Mouse (Mus musculus) ES-E14 (cell line): ENCODE measurements around the gene Gm20662. TPM values are rescaled to one million over a fixed set of nuclear protein-coding genes. Genes with fewer than 3 reads are reported as not detected.

Experiments
- DNase-seq: peaks from one replicate; pipeline ENCODE4 v3.0.0-alpha.2; 2013; ENCODE audit warnings: low read depth, low spot score
- H3K27ac ChIP-seq: 2 replicates; pipeline ENCODE4 v1.5.1; 2012; ENCODE audit warnings: low read depth, mild to moderate bottlenecking, low read length, moderate library complexity, mixed read lengths; ENCODE audit not compliant: poor library complexity, insufficient read depth, severe bottlenecking
- H3K36me3 ChIP-seq: 2 replicates; pipeline ENCODE4 v1.6.1; 2012; ENCODE audit warnings: mild to moderate bottlenecking, low read length, moderate library complexity, mixed read lengths; ENCODE audit not compliant: control insufficient read depth, poor library complexity, insufficient read depth, severe bottlenecking
- H3K4me1 ChIP-seq, 2 experiments: fragments of 150-350 bp in 1 of 2; sonication (generic) in 1 of 2; 2 replicates each; pipeline ENCODE4 v1.6.1; 2012; ENCODE audit warnings: low read length in 2 of 2, mild to moderate bottlenecking in 1 of 2, mixed read lengths in 1 of 2; ENCODE audit not compliant: control insufficient read depth in 2 of 2, insufficient read depth in 2 of 2, poor library complexity in 1 of 2
- H3K4me3 ChIP-seq, 2 experiments: fragments of 150-350 bp in 1 of 2; sonication (generic) in 1 of 2; 2 replicates each; pipeline ENCODE4 v1.5.1; 2012; ENCODE audit warnings: low read length in 2 of 2, low read depth in 1 of 2, mild to moderate bottlenecking in 1 of 2, mixed read lengths in 1 of 2; ENCODE audit not compliant: insufficient read depth in 1 of 2, poor library complexity in 1 of 2, severe bottlenecking in 1 of 2
- H3K9ac ChIP-seq: 2 replicates; pipeline ENCODE4 v1.6.1; 2012; ENCODE audit warnings: low read depth, mild to moderate bottlenecking, low read length, mixed read lengths; ENCODE audit not compliant: poor library complexity, insufficient read depth, severe bottlenecking
- H3K9me3 ChIP-seq: fragments of 150-350 bp; sonication (generic); 2 replicates; pipeline ENCODE4 v1.6.1; 2012; ENCODE audit warnings: low read depth, mild to moderate bottlenecking, low read length; ENCODE audit not compliant: control insufficient read depth, insufficient read depth
- CHD2 ChIP-seq: IDR thresholded peaks from 2 replicates; pipeline ENCODE4 v1.6.1; 2014; ENCODE audit warnings: mild to moderate bottlenecking, low read depth, low read length, inconsistent platforms
- HCFC1 ChIP-seq: IDR thresholded peaks from 2 replicates; pipeline ENCODE4 v1.6.1; 2012; ENCODE audit warnings: low read length, inconsistent platforms, borderline replicate concordance; ENCODE audit not compliant: insufficient read depth
- MAFK ChIP-seq: IDR thresholded peaks from 2 replicates; pipeline ENCODE4 v1.6.1; 2014; ENCODE audit warnings: mild to moderate bottlenecking, low read depth, low read length, inconsistent platforms; ENCODE audit not compliant: insufficient read depth
- ZC3H11A ChIP-seq: IDR thresholded peaks from 2 replicates; pipeline ENCODE4 v1.6.1; 2012; ENCODE audit warnings: low read depth, mild to moderate bottlenecking, inconsistent platforms, low read length, borderline replicate concordance
- ZNF384 ChIP-seq: IDR thresholded peaks from 2 replicates; pipeline ENCODE4 v1.6.1; 2012; ENCODE audit warnings: low read depth, low read length, inconsistent platforms
- in situ Hi-C, 2 experiments: fragments of 600-800 bp; cut with MboI; formaldehyde crosslinking; loops; one replicate each; pipeline ENCODE4 v1.15.1; 2025; ENCODE audit warnings: low sequenced_read_pairs in 2 of 2, inconsistent platforms in 1 of 2; ENCODE audit not compliant: unreplicated experiment in 2 of 2
- total RNA-seq: library from RNA; depleted of rRNA; stranded (reverse); fragments of 300-350 nt; gene quantifications from 2 replicates; pipeline ENCODE4 v1.2.3, GENCODE M21; 2012

The Gm20662 gene
- total RNA-seq, 1 experiment: 0.45 TPM

DNA sequence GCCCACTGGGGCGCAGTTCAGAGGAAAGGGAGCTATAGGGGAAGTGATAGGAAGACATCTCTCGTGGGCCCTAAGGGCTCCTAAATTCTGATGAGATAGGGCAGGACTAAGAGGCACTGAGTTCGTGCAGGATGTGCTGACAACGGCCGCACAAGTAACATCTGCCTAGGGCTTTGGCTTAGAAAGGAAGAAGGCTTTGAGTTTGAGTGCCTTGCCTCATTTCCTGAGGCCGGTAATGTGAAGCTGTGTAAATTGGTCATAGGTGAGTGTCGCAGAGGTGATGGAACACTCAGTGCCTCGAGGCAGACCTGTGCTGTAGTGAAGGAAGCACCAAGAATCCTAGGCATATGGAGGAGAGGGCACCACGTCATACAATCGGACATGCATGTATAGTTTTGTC, 29.5 kb upstream of the Gm20662 start:
- H3K4me3 ChIP-seq: no peak overlapping the region
- in situ Hi-C loops: no loop called here
- no peak for TF ChIP-seq ZC3H11A
- TF ChIP-seq HCFC1: no peak
- TF ChIP-seq ZNF384: no peak
- TF ChIP-seq CHD2: no peak
- TF ChIP-seq MAFK: no peak
- H3K27ac ChIP-seq: no peak overlapping the region
- no peak overlapping the region for H3K9ac ChIP-seq
- no peaks in the 10 kb centered on the region for H3K9me3 ChIP-seq
- peaks cover 53% of the 10 kb centered on the region for H3K36me3 ChIP-seq
- DNase-seq: no peak
- peaks cover 2 to 8% of the 10 kb centered on the region in 2 experiments; a peak in 3 of 4 replicates for H3K4me1 ChIP-seq

DNA sequence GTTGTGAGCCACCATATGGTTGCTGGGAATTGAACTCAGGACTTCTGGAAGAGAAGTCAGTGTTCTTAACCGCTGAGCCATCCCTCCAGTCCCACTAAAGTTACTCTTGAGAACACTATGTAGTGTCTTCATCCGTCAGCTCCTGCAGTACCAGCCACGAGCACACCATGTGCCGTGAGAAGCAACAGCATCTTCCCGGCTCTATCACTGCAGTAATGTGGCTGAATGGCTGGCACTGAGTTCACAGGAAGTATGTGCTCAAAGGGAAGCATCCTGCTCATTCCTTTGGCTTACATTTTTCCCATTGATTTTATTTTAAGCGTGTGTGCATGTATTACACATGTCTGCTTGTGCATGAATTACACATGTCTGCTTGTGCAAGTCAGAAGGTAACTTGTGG, 28.7 kb upstream of the Gm20662 start:
- no peak for DNase-seq
- H3K27ac ChIP-seq: no peak overlapping the region
- no peak overlapping the region for H3K9ac ChIP-seq
- no peaks in the 10 kb centered on the region for H3K9me3 ChIP-seq
- in situ Hi-C loops: no loop called here
- H3K4me3 ChIP-seq: no peak overlapping the region
- H3K36me3 ChIP-seq: peaks cover 47% of the 10 kb centered on the region
- TF ChIP-seq ZC3H11A (no peak), CHD2 (no peak), ZNF384 (no peak), MAFK (no peak), HCFC1 (no peak)
- H3K4me1 ChIP-seq: peaks cover 0 to 8% of the 10 kb centered on the region in 2 experiments; a peak in 2 of 4 replicates

DNA sequence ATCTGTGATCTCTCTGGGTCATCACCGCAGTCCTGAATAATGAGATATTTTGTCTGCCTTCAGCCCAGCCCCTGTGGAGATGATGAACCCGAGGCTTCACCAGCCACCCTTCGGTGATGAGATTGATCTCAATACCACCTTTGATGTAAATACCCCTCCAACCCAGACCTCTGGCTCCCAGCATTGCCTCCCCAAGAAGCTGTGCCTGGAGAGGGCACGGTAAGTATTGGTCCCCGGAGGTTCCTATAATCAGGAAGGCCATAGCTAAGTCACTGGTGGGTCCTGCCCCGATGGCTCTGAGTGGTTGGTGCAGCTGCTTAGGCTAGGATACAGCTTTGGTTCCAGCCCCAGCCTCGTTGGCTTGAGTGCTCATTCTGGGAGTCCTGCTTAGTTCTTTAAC, 27.6 kb upstream of the Gm20662 start:
- no peak overlapping the region for H3K9ac ChIP-seq
- in situ Hi-C loops: no loop called here

DNA sequence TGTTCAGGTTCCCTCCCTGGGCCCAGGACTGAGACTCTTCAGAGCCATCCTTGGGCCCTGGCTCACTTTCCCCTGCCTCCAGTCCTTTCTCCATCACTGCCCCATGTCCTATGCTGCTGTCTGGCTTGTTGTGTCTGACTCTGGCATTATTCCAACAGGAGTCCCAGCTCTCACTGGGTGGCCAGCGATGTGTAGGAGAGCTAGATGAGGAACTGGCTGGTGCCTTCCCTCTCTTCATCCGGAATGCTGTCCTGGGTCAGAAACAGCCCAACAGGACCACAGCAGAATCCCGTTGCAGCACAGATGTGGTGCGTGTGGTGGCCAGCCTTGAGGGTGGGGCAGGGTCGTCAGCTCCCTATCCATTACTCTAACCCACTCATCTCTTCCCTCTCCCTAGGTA, 25.8 kb upstream of the Gm20662 start:
- DNase-seq: no peak
- Histone ChIP-seq H3K36me3 (peaks cover 29% of the 10 kb centered on the region), H3K4me3 (no peak overlapping the region), H3K27ac (no peak overlapping the region), H3K4me1 (peaks cover 0 to 8% of the 10 kb centered on the region in 2 experiments; a peak in 1 of 4 replicates), H3K9ac (no peak overlapping the region), H3K9me3 (no peaks in the 10 kb centered on the region)
- TF ChIP-seq HCFC1 (no peak), CHD2 (no peak), MAFK (no peak), ZNF384 (no peak), ZC3H11A (no peak)
- in situ Hi-C loops: no loop called here

More for the DNA sequence above, 27.6 kb upstream of the Gm20662 start:
- Histone ChIP-seq H3K27ac (no peak overlapping the region), H3K9me3 (no peaks in the 10 kb centered on the region), H3K4me1 (peaks cover 0 to 8% of the 10 kb centered on the region in 2 experiments; a peak in 2 of 4 replicates), H3K4me3 (no peak overlapping the region), H3K36me3 (peaks cover 41% of the 10 kb centered on the region)
- DNase-seq: no peak
- TF ChIP-seq HCFC1 (no peak), ZC3H11A (no peak), CHD2 (no peak), ZNF384 (no peak), MAFK (no peak)
